Mouse (Mus musculus) heart, postnatal 36 days (tissue): Measurements from ENCODE around the gene Adamts1. TPM values are rescaled to one million over a fixed set of nuclear protein-coding genes. Genes with fewer than 3 reads are reported as not detected.

ENCODE experiments used
- DNase-seq, 2 experiments: peaks; one replicate each; pipeline ENCODE4 v3.0.0; 2021 to 2022
- intact Hi-C: fragments of 180-260 bp; cut with DNase I; formaldehyde crosslinking; loops from one replicate; pipeline ENCODE4 v1.15.1; 2025
- total RNA-seq, 2 experiments: library from RNA; stranded (reverse); gene quantifications; 2 replicates each; pipeline ENCODE4 v1.2.3; 2021

Gene Adamts1
- total RNA-seq, 2 experiments from 2014 or later = 23.4 to 40.7 TPM

GRCm38 (mm10) chr16:85772272-85772671 is 30.6 kb downstream of the Adamts1 start:
- intact Hi-C loops = no loop called here
- no peak for DNase-seq

- no peak for DNase-seq
- intact Hi-C loops = no loop called here
Measured at GRCm38 (mm10) chr16:85767341-85767740, 35.6 kb downstream of the Adamts1 start.

GRCm38 (mm10) chr16:85765697-85766096 is 37.2 kb downstream of the Adamts1 start:
- no peak for DNase-seq
- intact Hi-C loops = no loop called here

GRCm38 (mm10) chr16:85765167-85765566 is 37.7 kb downstream of the Adamts1 start:
- DNase-seq = peak in 1 of 2 experiments; percentile 18
- intact Hi-C loops = no loop called here

- no peak for DNase-seq
- intact Hi-C loops = no loop called here
Measured at GRCm38 (mm10) chr16:85762052-85762665, 40.8 kb downstream of the Adamts1 start.

- intact Hi-C loops = no loop called here
- DNase-seq = no peak
Measured at GRCm38 (mm10) chr16:85760961-85761580, 41.8 kb downstream of the Adamts1 start.

GRCm38 (mm10) chr16:85756101-85756819 is 46.7 kb downstream of the Adamts1 start:
- DNase-seq = peak; percentile 65 to 72
- intact Hi-C loops = no loop called here

GRCm38 (mm10) chr16:85749335-85749734 is 53.6 kb downstream of the Adamts1 start:
- intact Hi-C loops = loop anchor here (2.0 to 5.0 kb wide), 2 partner anchors 53 to 1513 kb away; partner anchors contain the start of gene Adamts1

GRCm38 (mm10) chr16:85747589-85748360 is 55.1 kb downstream of the Adamts1 start:
- intact Hi-C loops = loop anchor here (2.0 to 5.0 kb wide), 2 partner anchors 55 to 1515 kb away; partner anchors contain the start of gene Adamts1

More at GRCm38 (mm10) chr16:85749335-85749734, 53.6 kb downstream of the Adamts1 start:
- DNase-seq = peak; percentile 43 to 48

GRCm38 (mm10) chr16:85746386-85746785 is 56.5 kb downstream of the Adamts1 start:
- no peak for DNase-seq
- intact Hi-C loops = loop anchor here (5.0 kb wide), 1 partner anchor 56 kb away; the partner anchor contains the start of gene Adamts1

More at GRCm38 (mm10) chr16:85747589-85748360, 55.1 kb downstream of the Adamts1 start:
- peak; percentile 73 to 79 for DNase-seq

Other genes with a start within 250 kb of the Adamts1 start
- 10 to 100 TPM; 34.3 to 41.3 TPM for gene Cyyr1, start 249.7 kb downstream of the Adamts1 start, total RNA-seq
- gene Adamts5, start 98.7 kb upstream of the Adamts1 start, total RNA-seq = 10 to 100 TPM in 1 of 2 experiments, 1 to 10 TPM in 1; 9.3 to 11.4 TPM